Mouse (Mus musculus): ENCODE results near the gene Lyst. TPM values are rescaled to one million over a fixed set of nuclear protein-coding genes. Genes with fewer than 3 reads are reported as not detected.

The Lyst gene
- polyA plus RNA-seq, 1 experiment from 2014 or later, result 4.6 TPM

DNA sequence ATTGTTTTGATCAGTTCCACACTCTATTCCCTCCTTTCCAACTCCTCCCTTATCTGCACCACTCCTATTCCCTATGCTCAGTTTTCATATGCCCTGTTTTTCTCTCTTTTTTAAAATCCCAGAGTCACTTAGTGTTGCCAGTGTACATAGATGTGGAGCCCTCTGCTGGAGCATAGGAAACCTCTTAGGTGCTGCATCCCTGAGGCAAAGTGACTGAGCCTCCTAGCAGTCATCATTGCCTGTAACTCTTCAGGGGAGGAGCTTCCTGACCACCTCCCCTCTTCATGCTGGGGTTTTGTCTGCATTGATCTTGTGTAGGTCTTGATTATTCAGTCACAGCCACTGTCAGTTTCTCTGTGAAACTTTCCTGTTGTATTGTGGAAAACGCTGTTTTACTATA is 22.7 kb downstream of the Lyst start:
- WGBS, result 79% methylated on average over 1 of the region's 1 CpGs
- Histone ChIP-seq H3K36me3 (ENCODE audit: control insufficient read depth, insufficient read depth, low read length) (peaks cover 13% of the 10 kb centered on the region), H3K4me3 (ENCODE audit: control insufficient read depth in 1 of 2, insufficient read depth in 1 of 2, low read depth in 1 of 2, low read length in 2 of 2) (no peak overlapping the region), H3K4me1 (ENCODE audit: control insufficient read depth in 2 of 2, insufficient read depth in 2 of 2, low read length in 2 of 2) (no peaks in the 10 kb centered on the region), H3K9me3 (ENCODE audit: control insufficient read depth, low read length) (no peaks in the 10 kb centered on the region), H3K4me2 (ENCODE audit: low read length) (no peak overlapping the region), H3K9ac (ENCODE audit: low read length) (no peak overlapping the region), H3K27me3 (ENCODE audit: control insufficient read depth, insufficient read depth, low read length) (no peaks in the 10 kb centered on the region), H3K27ac (replicated peaks in 1 of 2; ENCODE audit: control insufficient read depth in 1 of 2, insufficient read depth in 1 of 2, low read depth in 2 of 2, low read length in 2 of 2) (no peak overlapping the region)
- ATAC-seq (ENCODE audit: insufficient number of reproducible peaks, insufficient read depth, low FRiP score, low read depth), result no peak

GRCm38 (mm10) chr13:13614235-13614634 is 24.0 kb downstream of the Lyst start:
- Histone ChIP-seq H3K9me3 (ENCODE audit: control insufficient read depth, low read length) (no peaks in the 10 kb centered on the region), H3K4me1 (ENCODE audit: control insufficient read depth in 2 of 2, insufficient read depth in 2 of 2, low read length in 2 of 2) (no peaks in the 10 kb centered on the region), H3K9ac (ENCODE audit: low read length) (no peak overlapping the region), H3K4me2 (ENCODE audit: low read length) (no peak overlapping the region), H3K27me3 (ENCODE audit: control insufficient read depth, insufficient read depth, low read length) (no peaks in the 10 kb centered on the region), H3K36me3 (ENCODE audit: control insufficient read depth, insufficient read depth, low read length) (peaks cover 15% of the 10 kb centered on the region), H3K4me3 (ENCODE audit: control insufficient read depth in 1 of 2, insufficient read depth in 1 of 2, low read depth in 1 of 2, low read length in 2 of 2) (no peak overlapping the region), H3K27ac (replicated peaks in 1 of 2; ENCODE audit: control insufficient read depth in 1 of 2, insufficient read depth in 1 of 2, low read depth in 2 of 2, low read length in 2 of 2) (no peak overlapping the region)
- 92% methylated on average over 4 of the region's 4 CpGs for WGBS
- ATAC-seq (ENCODE audit: insufficient number of reproducible peaks, insufficient read depth, low FRiP score, low read depth), result no peak

DNA sequence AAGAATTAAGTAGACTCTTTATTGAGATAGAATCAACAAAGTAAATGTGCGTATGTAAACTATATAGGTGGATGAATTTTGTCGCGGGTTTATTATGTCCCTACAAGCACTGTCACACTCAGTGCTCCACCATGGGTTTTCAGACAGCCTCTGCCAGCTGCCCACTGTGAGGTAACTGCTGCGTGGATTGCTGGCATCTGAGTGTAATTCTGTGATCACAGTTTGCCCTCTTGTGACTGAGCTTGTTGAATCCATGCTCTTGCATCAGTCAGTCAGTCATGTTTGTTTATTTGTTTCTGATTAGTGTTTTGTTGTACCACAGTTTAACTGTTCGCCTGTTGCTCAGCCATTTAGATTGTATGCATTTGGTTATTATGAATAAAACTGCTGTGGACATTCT is 31.3 kb downstream of the Lyst start:
- Histone ChIP-seq H3K27ac (replicated peaks in 1 of 2; ENCODE audit: control insufficient read depth in 1 of 2, insufficient read depth in 1 of 2, low read depth in 2 of 2, low read length in 2 of 2) (no peak overlapping the region), H3K9ac (ENCODE audit: low read length) (no peak overlapping the region), H3K4me1 (ENCODE audit: control insufficient read depth in 2 of 2, insufficient read depth in 2 of 2, low read length in 2 of 2) (no peaks in the 10 kb centered on the region), H3K27me3 (ENCODE audit: control insufficient read depth, insufficient read depth, low read length) (no peaks in the 10 kb centered on the region), H3K9me3 (ENCODE audit: control insufficient read depth, low read length) (no peaks in the 10 kb centered on the region), H3K4me3 (ENCODE audit: control insufficient read depth in 1 of 2, insufficient read depth in 1 of 2, low read depth in 1 of 2, low read length in 2 of 2) (no peak overlapping the region), H3K36me3 (ENCODE audit: control insufficient read depth, insufficient read depth, low read length) (peaks cover 14% of the 10 kb centered on the region), H3K4me2 (ENCODE audit: low read length) (no peak overlapping the region)
- WGBS, result 81% methylated on average over 5 of the region's 5 CpGs
- ATAC-seq (ENCODE audit: insufficient number of reproducible peaks, insufficient read depth, low FRiP score, low read depth), result no peak

DNA sequence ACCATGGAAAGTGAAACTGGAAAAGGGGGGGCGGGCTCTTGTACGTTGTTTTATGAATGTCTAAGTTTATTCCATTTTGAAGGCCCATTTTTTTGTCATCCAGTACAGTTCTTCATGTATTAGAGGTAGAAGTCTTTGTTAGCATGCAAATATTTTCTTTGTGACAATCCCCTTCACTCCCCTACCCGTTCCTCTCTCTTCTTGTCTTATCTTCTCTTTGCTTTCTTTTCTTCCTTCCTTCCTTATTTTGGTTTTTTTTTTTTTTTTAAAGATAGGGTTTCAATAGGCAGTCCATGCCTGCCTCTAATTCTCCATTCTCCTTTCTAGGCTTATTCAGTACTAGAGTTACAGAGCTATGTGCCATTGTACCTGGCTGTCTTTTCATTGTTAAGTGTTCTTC is 32.4 kb downstream of the Lyst start:
- peaks cover 4% of the 10 kb centered on the region; the same call in 1 of the 2 replicates for H3K36me3 ChIP-seq (ENCODE audit: control insufficient read depth, insufficient read depth, low read length)
- H3K4me2 ChIP-seq (ENCODE audit: low read length), result no peak overlapping the region
- H3K27ac ChIP-seq (replicated peaks in 1 of 2; ENCODE audit: control insufficient read depth in 1 of 2, insufficient read depth in 1 of 2, low read depth in 2 of 2, low read length in 2 of 2), result no peak overlapping the region
- 63% methylated on average over 3 of the region's 3 CpGs for WGBS
- H3K9me3 ChIP-seq (ENCODE audit: control insufficient read depth, low read length), result no peaks in the 10 kb centered on the region
- no peak overlapping the region for H3K9ac ChIP-seq (ENCODE audit: low read length)
- H3K4me3 ChIP-seq (ENCODE audit: control insufficient read depth in 1 of 2, insufficient read depth in 1 of 2, low read depth in 1 of 2, low read length in 2 of 2), result no peak overlapping the region
- no peak for ATAC-seq (ENCODE audit: insufficient number of reproducible peaks, insufficient read depth, low FRiP score, low read depth)
- no peaks in the 10 kb centered on the region for H3K4me1 ChIP-seq (ENCODE audit: control insufficient read depth in 2 of 2, insufficient read depth in 2 of 2, low read length in 2 of 2)
- no peaks in the 10 kb centered on the region for H3K27me3 ChIP-seq (ENCODE audit: control insufficient read depth, insufficient read depth, low read length)

- Histone ChIP-seq H3K9me3 (ENCODE audit: control insufficient read depth, low read length) (no peaks in the 10 kb centered on the region), H3K27me3 (ENCODE audit: control insufficient read depth, insufficient read depth, low read length) (no peaks in the 10 kb centered on the region), H3K4me1 (ENCODE audit: control insufficient read depth in 2 of 2, insufficient read depth in 2 of 2, low read length in 2 of 2) (no peaks in the 10 kb centered on the region), H3K4me3 (ENCODE audit: control insufficient read depth in 1 of 2, insufficient read depth in 1 of 2, low read depth in 1 of 2, low read length in 2 of 2) (no peak overlapping the region), H3K27ac (replicated peaks in 1 of 2; ENCODE audit: control insufficient read depth in 1 of 2, insufficient read depth in 1 of 2, low read depth in 2 of 2, low read length in 2 of 2) (no peak overlapping the region), H3K36me3 (ENCODE audit: control insufficient read depth, insufficient read depth, low read length) (peaks cover 13% of the 10 kb centered on the region; the same call in 1 of the 2 replicates), H3K9ac (ENCODE audit: low read length) (no peak overlapping the region), H3K4me2 (ENCODE audit: low read length) (no peak overlapping the region)
- no peak for ATAC-seq (ENCODE audit: insufficient number of reproducible peaks, insufficient read depth, low FRiP score, low read depth)
- WGBS, result 73% methylated on average over 1 of the region's 1 CpGs
Measured at GRCm38 (mm10) chr13:13633746-13634145, 43.5 kb downstream of the Lyst start.

- Histone ChIP-seq H3K4me2 (ENCODE audit: low read length) (no peak overlapping the region), H3K9me3 (ENCODE audit: control insufficient read depth, low read length) (no peaks in the 10 kb centered on the region), H3K9ac (ENCODE audit: low read length) (no peak overlapping the region), H3K4me1 (ENCODE audit: control insufficient read depth in 2 of 2, insufficient read depth in 2 of 2, low read length in 2 of 2) (no peaks in the 10 kb centered on the region), H3K4me3 (ENCODE audit: control insufficient read depth in 1 of 2, insufficient read depth in 1 of 2, low read depth in 1 of 2, low read length in 2 of 2) (no peak overlapping the region), H3K27ac (replicated peaks in 1 of 2; ENCODE audit: control insufficient read depth in 1 of 2, insufficient read depth in 1 of 2, low read depth in 2 of 2, low read length in 2 of 2) (no peak overlapping the region), H3K27me3 (ENCODE audit: control insufficient read depth, insufficient read depth, low read length) (no peaks in the 10 kb centered on the region), H3K36me3 (ENCODE audit: control insufficient read depth, insufficient read depth, low read length) (peaks cover 13% of the 10 kb centered on the region; the same call in 1 of the 2 replicates)
- 82% methylated on average over 7 of the region's 7 CpGs for WGBS
- ATAC-seq (ENCODE audit: insufficient number of reproducible peaks, insufficient read depth, low FRiP score, low read depth), result no peak
Measured at GRCm38 (mm10) chr13:13634706-13635105, 44.5 kb downstream of the Lyst start.

DNA sequence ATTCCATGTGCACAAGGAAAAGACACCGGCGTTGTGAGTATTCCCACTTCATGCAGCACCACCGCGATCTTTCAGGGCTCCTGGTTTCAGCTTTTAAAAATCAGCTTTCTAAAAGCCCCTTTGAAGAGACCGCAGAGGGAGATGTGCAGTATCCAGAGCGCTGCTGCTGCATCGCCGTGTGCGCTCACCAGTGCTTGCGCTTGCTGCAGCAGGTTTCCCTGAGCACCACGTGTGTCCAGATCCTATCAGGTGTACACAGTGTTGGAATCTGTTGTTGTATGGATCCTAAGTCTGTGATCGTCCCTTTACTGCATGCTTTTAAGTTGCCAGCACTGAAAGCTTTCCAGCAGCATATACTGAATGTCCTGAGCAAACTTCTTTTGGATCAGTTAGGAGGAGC is 45.0 kb downstream of the Lyst start:
- Histone ChIP-seq H3K27ac (replicated peaks in 1 of 2; ENCODE audit: control insufficient read depth in 1 of 2, insufficient read depth in 1 of 2, low read depth in 2 of 2, low read length in 2 of 2) (no peak overlapping the region), H3K27me3 (ENCODE audit: control insufficient read depth, insufficient read depth, low read length) (no peaks in the 10 kb centered on the region), H3K9me3 (ENCODE audit: control insufficient read depth, low read length) (no peaks in the 10 kb centered on the region), H3K9ac (ENCODE audit: low read length) (no peak overlapping the region), H3K4me2 (ENCODE audit: low read length) (no peak overlapping the region), H3K4me1 (ENCODE audit: control insufficient read depth in 2 of 2, insufficient read depth in 2 of 2, low read length in 2 of 2) (no peaks in the 10 kb centered on the region), H3K36me3 (ENCODE audit: control insufficient read depth, insufficient read depth, low read length) (peaks cover 13% of the 10 kb centered on the region; the same call in 1 of the 2 replicates), H3K4me3 (ENCODE audit: control insufficient read depth in 1 of 2, insufficient read depth in 1 of 2, low read depth in 1 of 2, low read length in 2 of 2) (no peak overlapping the region)
- 78% methylated on average over 12 of the region's 12 CpGs for WGBS
- ATAC-seq (ENCODE audit: insufficient number of reproducible peaks, insufficient read depth, low FRiP score, low read depth), result no peak

DNA sequence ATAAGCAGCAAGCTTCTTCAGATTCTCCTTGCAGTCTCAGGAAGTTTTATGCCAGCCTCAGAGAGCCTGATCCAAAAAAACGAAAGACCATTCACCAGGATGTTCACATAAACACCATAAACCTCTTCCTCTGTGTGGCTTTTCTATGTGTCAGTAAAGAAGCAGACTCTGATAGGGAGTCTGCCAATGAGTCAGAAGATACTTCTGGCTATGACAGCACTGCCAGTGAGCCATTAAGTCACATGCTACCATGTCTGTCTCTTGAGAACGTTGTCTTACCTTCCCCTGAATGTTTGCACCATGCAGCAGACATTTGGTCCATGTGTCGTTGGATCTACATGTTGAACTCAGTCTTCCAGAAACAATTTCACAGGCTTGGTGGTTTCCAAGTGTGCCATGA is 47.4 kb downstream of the Lyst start:
- Histone ChIP-seq H3K9me3 (ENCODE audit: control insufficient read depth, low read length) (no peaks in the 10 kb centered on the region), H3K27ac (replicated peaks in 1 of 2; ENCODE audit: control insufficient read depth in 1 of 2, insufficient read depth in 1 of 2, low read depth in 2 of 2, low read length in 2 of 2) (no peak overlapping the region), H3K4me3 (ENCODE audit: control insufficient read depth in 1 of 2, insufficient read depth in 1 of 2, low read depth in 1 of 2, low read length in 2 of 2) (no peak overlapping the region), H3K36me3 (ENCODE audit: control insufficient read depth, insufficient read depth, low read length) (peaks cover 20% of the 10 kb centered on the region; the same call in 1 of the 2 replicates), H3K4me2 (ENCODE audit: low read length) (no peak overlapping the region), H3K27me3 (ENCODE audit: control insufficient read depth, insufficient read depth, low read length) (no peaks in the 10 kb centered on the region), H3K9ac (ENCODE audit: low read length) (no peak overlapping the region), H3K4me1 (ENCODE audit: control insufficient read depth in 2 of 2, insufficient read depth in 2 of 2, low read length in 2 of 2) (no peaks in the 10 kb centered on the region)
- ATAC-seq (ENCODE audit: insufficient number of reproducible peaks, insufficient read depth, low FRiP score, low read depth), result no peak
- WGBS, result 70% methylated on average over 3 of the region's 3 CpGs
